Mouse (Mus musculus) heart, postnatal 0 days (tissue): ENCODE results near the gene Ncf4.

Experiments
- CTCF ChIP-seq: IDR thresholded peaks from 2 replicates; pipeline ENCODE4 v1.5.1; 2016; ENCODE audit warnings: antibody characterized with exemption, control low read depth, low read depth
- EP300 ChIP-seq: IDR thresholded peaks from 2 replicates; pipeline ENCODE4 v1.6.1; 2016; ENCODE audit warnings: antibody characterized with exemption, low read depth

DNA sequence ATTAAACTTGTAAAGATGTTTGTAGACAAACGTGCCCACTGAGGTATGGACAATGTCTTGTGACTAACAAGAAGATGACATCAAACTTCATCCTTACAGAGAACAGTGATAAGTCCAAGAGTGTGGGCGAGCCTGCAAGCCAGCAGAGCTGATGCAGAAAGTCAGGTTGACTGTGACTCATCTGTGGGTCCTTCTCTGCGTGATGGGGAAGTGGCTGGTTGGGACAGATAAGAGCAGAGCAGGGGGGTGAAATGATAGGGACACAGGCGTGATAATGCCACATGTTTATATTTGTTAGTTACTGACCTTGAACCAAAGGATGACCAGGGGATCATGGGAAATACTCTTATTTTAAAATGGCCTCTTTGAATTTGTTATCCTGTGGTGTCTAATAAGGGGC, 23.3 kb downstream of the Ncf4 start:
- TF ChIP-seq CTCF, result no peak
- 0 out of 2 replicates have a peak, but pooled peaks have one; percentile 11 for TF ChIP-seq EP300
